Mouse (Mus musculus) hindbrain, postnatal 0 days (tissue): ENCODE data around the gene Fxn. TPM values are rescaled to one million over a fixed set of nuclear protein-coding genes. Genes with fewer than 3 reads are reported as not detected.

Experiments
- ATAC-seq: fragments of 200-750 bp; cut with Nextera tagmentation; 2 replicates; pipeline ENCODE4 v1.8.0; 2017; ENCODE audit warnings: mild to moderate bottlenecking, moderate TSS enrichment, moderate library complexity
- DNase-seq: peaks from one replicate; pipeline ENCODE4 v3.0.0-alpha.2; 2015; ENCODE audit warnings: low spot score
- H3K27ac ChIP-seq: fragments of 300-500 bp; sonication (generic); 2 replicates; pipeline ENCODE4 v1.5.1; 2014; ENCODE audit warnings: mild to moderate bottlenecking
- H3K27me3 ChIP-seq: fragments of 300-500 bp; sonication (generic); 2 replicates; pipeline ENCODE4 v1.6.1; 2014; ENCODE audit warnings: low read length, mixed read lengths; ENCODE audit not compliant: insufficient read depth
- H3K36me3 ChIP-seq: fragments of 300-500 bp; sonication (generic); 2 replicates; pipeline ENCODE4 v1.6.1; 2014; ENCODE audit warnings: low read length, mixed read lengths; ENCODE audit not compliant: insufficient read depth
- H3K4me1 ChIP-seq: fragments of 300-500 bp; sonication (generic); 2 replicates; pipeline ENCODE4 v1.6.1; 2014; ENCODE audit warnings: antibody characterized with exemption, low read length, mixed read lengths; ENCODE audit not compliant: insufficient read depth
- H3K4me2 ChIP-seq: fragments of 300-500 bp; sonication (generic); 2 replicates; pipeline ENCODE4 v1.6.1; 2014; ENCODE audit warnings: low read depth, mild to moderate bottlenecking, low read length, moderate library complexity, mixed read lengths
- H3K4me3 ChIP-seq: fragments of 300-500 bp; sonication (generic); 2 replicates; pipeline ENCODE4 v1.5.1; 2014; ENCODE audit warnings: low read length
- H3K9ac ChIP-seq: fragments of 300-500 bp; sonication (generic); replicated peaks from 2 replicates; pipeline ENCODE4 v1.6.1; 2014; ENCODE audit warnings: mild to moderate bottlenecking, low read length, moderate library complexity, mixed read lengths
- H3K9me3 ChIP-seq: fragments of 300-500 bp; sonication (generic); 2 replicates; pipeline ENCODE4 v1.6.1; 2016; ENCODE audit warnings: low read length, mixed read lengths
- CTCF ChIP-seq: IDR thresholded peaks from 2 replicates; pipeline ENCODE4 v1.5.1; 2016; ENCODE audit warnings: antibody characterized with exemption, control low read depth, low read depth
- WGBS: fragments of 180-500 bp; shearing (Covaris S2); extraction: QIAGEN DNeasy Blood & Tissue Kit; methylation state at CpG from one replicate; pipeline ENCODE4 v1.1.7; 2014; 5-methylcytosine and 5-hydroxymethylcytosine counted together
- polyA plus RNA-seq: library from polyadenylated mRNA; unstranded; fragments of >200 nt; fragmentation: Nextera tagmentation; extraction: Ambion mirVana; gene quantifications from 2 replicates; pipeline ENCODE4 v1.2.1, GENCODE M21; 2015
- total RNA-seq: library from RNA; depleted of rRNA; stranded (reverse); fragments of >200 nt; gene quantifications from 2 replicates; pipeline ENCODE4 v1.2.3, GENCODE M21; 2014

Fxn gene
- total and polyA plus RNA-seq, 2 experiments from 2014 or later: 28.5 to 47.7 TPM

DNA sequence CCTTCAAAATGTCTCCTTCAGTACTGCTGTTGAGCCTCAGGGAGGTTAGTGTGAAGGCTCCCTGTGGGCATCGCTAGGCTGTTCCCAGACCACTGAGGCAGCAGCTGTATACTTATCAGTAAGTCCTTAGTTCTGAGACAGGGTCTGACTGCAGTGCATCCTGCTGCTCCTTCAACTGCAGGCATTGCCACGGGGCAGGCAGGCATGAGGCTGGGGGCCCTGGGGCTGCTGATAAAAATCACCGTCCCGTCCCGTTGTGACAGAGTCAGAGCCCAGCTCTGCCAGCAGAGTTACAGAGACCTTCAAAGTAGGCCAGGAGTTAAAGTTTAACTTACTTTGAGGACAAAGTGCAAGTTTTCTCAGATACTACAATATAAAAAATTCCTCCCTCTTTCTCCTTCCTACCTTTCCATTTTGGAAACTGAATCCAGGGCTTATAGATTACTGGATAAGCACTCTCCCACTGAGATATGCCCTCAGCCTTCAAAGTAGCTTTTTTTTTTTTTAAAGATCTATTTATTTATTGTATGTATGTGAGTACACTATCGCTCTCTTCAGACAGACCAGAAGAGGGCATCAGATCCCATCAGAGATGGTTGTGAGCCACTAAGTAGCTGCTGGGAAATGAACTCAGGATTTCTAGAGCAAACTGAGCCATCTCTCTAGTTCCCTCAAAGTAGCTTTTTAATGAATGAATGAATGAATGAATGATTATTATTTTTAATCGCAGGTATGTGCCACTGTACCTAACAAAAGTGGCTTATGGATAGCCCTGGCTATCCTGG, 14.2 kb downstream of the Fxn start:
- Histone ChIP-seq H3K9ac (no peak overlapping the region), H3K27ac (no peak overlapping the region), H3K36me3 (no peaks in the 10 kb centered on the region), H3K9me3 (no peaks in the 10 kb centered on the region), H3K27me3 (no peaks in the 10 kb centered on the region), H3K4me3 (no peak overlapping the region), H3K4me2 (no peak overlapping the region), H3K4me1 (no peaks in the 10 kb centered on the region)
- WGBS: 86% methylated on average over 7 of the region's 7 CpGs
- ATAC-seq: no peak
- TF ChIP-seq CTCF: peak; percentile 20; the same call in 1 of the 2 replicates
- no peak for DNase-seq

GRCm38 (mm10) chr19:24264991-24265390, 15.4 kb downstream of the Fxn start:
- DNase-seq (peak; percentile 87), ATAC-seq (peak; percentile 90)

DNA sequence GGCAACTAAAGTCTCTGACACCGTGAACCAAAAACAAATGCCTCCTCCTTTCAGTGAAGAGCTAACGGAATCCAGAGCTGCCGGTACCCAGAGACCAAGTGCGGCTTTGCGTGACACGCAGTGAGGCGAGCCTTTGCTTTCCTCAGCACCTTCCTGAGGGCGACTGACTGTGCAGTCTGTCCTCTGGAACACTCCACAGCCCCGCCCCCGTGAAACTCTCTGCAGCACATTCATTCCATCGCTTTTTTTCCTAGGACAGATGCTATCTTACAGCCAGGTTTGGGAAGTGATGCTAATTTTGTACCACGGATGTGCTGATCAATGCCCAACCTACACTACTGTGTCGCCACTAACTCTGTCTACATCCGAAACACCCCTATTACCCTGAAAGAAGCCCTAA, 17.7 kb downstream of the Fxn start:
- TF ChIP-seq CTCF: no peak
- Histone ChIP-seq H3K4me1 (no peaks in the 10 kb centered on the region), H3K36me3 (no peaks in the 10 kb centered on the region), H3K4me3 (no peak overlapping the region), H3K9me3 (no peaks in the 10 kb centered on the region), H3K9ac (no peak overlapping the region), H3K27me3 (no peaks in the 10 kb centered on the region), H3K27ac (no peak overlapping the region), H3K4me2 (no peak overlapping the region)
- ATAC-seq: no peak
- 93% methylated on average over 14 of the region's 14 CpGs for WGBS
- DNase-seq: no peak

More at GRCm38 (mm10) chr19:24264991-24265390, 15.4 kb downstream of the Fxn start:
- H3K36me3 ChIP-seq: no peaks in the 10 kb centered on the region
- peak; percentile 89 for TF ChIP-seq CTCF
- no peak overlapping the region for H3K4me2 ChIP-seq
- no peaks in the 10 kb centered on the region for H3K9me3 ChIP-seq
- no peaks in the 10 kb centered on the region for H3K4me1 ChIP-seq
- WGBS: 43% methylated on average over 7 of the region's 7 CpGs
- H3K9ac ChIP-seq: no peak overlapping the region
- H3K4me3 ChIP-seq: no peak overlapping the region
- no peaks in the 10 kb centered on the region for H3K27me3 ChIP-seq
- H3K27ac ChIP-seq: no peak overlapping the region

- TF ChIP-seq CTCF: no peak
- Histone ChIP-seq H3K4me2 (no peak overlapping the region), H3K4me1 (no peaks in the 10 kb centered on the region), H3K36me3 (no peaks in the 10 kb centered on the region), H3K4me3 (no peak overlapping the region), H3K27me3 (no peaks in the 10 kb centered on the region), H3K9me3 (no peaks in the 10 kb centered on the region), H3K9ac (no peak overlapping the region), H3K27ac (no peak overlapping the region)
- WGBS: 48% methylated on average over 12 of the region's 12 CpGs
- DNase-seq: no peak
- peak; percentile 81; the same call in 1 of the 2 replicates for ATAC-seq
These were observed 20.7 kb downstream of the Fxn start for GRCm38 (mm10) chr19:24259390-24260351.

DNA sequence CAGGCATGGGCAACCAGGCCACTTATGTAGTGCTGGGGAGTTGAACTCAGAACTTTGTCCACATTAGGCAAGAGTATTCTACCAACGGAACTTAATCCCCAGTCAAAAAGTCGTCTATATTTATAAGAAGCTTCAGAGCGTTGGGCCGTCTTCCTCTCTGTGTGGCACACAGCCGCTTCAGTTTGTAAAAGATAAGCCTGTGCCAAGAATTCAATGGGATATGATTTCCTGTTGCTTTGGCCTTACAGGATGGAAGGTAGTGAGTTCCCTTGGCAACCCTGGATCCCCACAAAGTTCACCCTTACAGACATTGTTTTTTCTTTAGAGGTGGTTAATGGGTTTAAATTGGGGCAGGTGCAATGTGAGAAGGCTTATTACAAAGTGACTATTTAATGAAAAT, 22.0 kb downstream of the Fxn start:
- Histone ChIP-seq H3K4me2 (no peak overlapping the region), H3K4me3 (no peak overlapping the region), H3K36me3 (no peaks in the 10 kb centered on the region), H3K9me3 (no peaks in the 10 kb centered on the region), H3K27ac (no peak overlapping the region), H3K27me3 (no peaks in the 10 kb centered on the region), H3K4me1 (no peaks in the 10 kb centered on the region), H3K9ac (no peak overlapping the region)
- DNase-seq: no peak
- TF ChIP-seq CTCF: no peak
- no peak for ATAC-seq
- WGBS: 69% methylated on average over 5 of the region's 5 CpGs

GRCm38 (mm10) chr19:24257962-24258361, 22.4 kb downstream of the Fxn start:
- DNase-seq (no peak), ATAC-seq (no peak)
- no peak for TF ChIP-seq CTCF
- Histone ChIP-seq H3K4me2 (no peak overlapping the region), H3K27me3 (no peaks in the 10 kb centered on the region), H3K36me3 (no peaks in the 10 kb centered on the region), H3K9me3 (no peaks in the 10 kb centered on the region), H3K4me3 (no peak overlapping the region), H3K4me1 (no peaks in the 10 kb centered on the region), H3K9ac (no peak overlapping the region), H3K27ac (no peak overlapping the region)
- 88% methylated on average over 6 of the region's 6 CpGs for WGBS
